Mouse (Mus musculus): ENCODE measurements around the gene Kpna7. TPM values are rescaled to one million over a fixed set of nuclear protein-coding genes. Genes with fewer than 3 reads are reported as not detected.
"Not testable (repeated sequence)": the region's sequence is repeated elsewhere in the genome, so short reads cannot be mapped to it uniquely, and the experiment has no call there.

Kpna7 gene
- polyA plus RNA-seq, 1 experiment from 2014 or later = not detected

- Histone ChIP-seq H3K4me2 (replicated peaks; ENCODE audit: low read depth, low read length) (no peak overlapping the region), H3K4me1 (ENCODE audit: insufficient read depth, low read depth, low read length) (no peaks in the 10 kb centered on the region), H3K27ac (ENCODE audit: low read length) (no peak overlapping the region), H3K9ac (replicated peaks; ENCODE audit: low read depth) (no peak overlapping the region), H3K36me3 (ENCODE audit: insufficient read depth, low read length) (peaks cover 52% of the 10 kb centered on the region), H3K27me3 (replicated peaks; ENCODE audit: insufficient read depth, low read length) (no peaks in the 10 kb centered on the region), H3K4me3 (ENCODE audit: low read depth, low read length) (no peak overlapping the region), H3K9me3 (ENCODE audit: low read length) (no peaks in the 10 kb centered on the region)
- no peak for DNase-seq (ENCODE audit: low spot score)
- no peak for TF ChIP-seq EP300 (IDR thresholded peaks at IDR 0.05)
- no peak for TF ChIP-seq CTCF (IDR thresholded peaks at IDR 0.05)
- WGBS = 69% methylated on average over 4 of the region's 4 CpGs
- ATAC-seq = no peak
Observed at GRCm38 (mm10) chr5:145096195-145096594, 12.4 kb upstream of the Kpna7 start.

DNA sequence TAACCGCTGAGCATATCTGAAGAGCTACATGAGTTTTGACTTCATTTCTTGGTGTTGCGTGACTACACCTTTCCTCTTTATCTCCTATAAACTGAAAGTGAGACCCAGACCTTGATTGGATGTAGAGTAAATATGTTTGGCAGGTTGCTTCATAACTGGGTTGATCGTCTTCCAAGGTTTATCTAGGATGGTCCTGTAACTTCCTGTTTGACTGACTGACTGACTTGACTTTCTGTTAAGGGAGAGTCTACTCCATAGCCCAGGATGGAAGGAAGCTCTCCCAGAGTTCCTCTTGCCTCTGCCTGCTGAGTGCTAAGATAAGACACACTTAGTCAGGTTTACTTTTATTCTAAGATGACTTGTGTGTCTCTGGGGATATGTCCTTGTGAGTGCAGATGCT lies 6.0 kb upstream of the Kpna7 start:
- ATAC-seq = no peak
- 65% methylated on average over 3 of the region's 3 CpGs for WGBS
- no peak for DNase-seq (ENCODE audit: low spot score)
- TF ChIP-seq CTCF (IDR thresholded peaks at IDR 0.05) = no peak
- Histone ChIP-seq H3K4me3 (ENCODE audit: low read depth, low read length) (no peak overlapping the region), H3K4me2 (replicated peaks; ENCODE audit: low read depth, low read length) (no peak overlapping the region), H3K4me1 (ENCODE audit: insufficient read depth, low read depth, low read length) (no peaks in the 10 kb centered on the region), H3K27me3 (replicated peaks; ENCODE audit: insufficient read depth, low read length) (no peaks in the 10 kb centered on the region), H3K36me3 (ENCODE audit: insufficient read depth, low read length) (peaks cover 9% of the 10 kb centered on the region; the same call in 1 of the 2 replicates), H3K27ac (ENCODE audit: low read length) (no peak overlapping the region), H3K9ac (replicated peaks; ENCODE audit: low read depth) (no peak overlapping the region), H3K9me3 (ENCODE audit: low read length) (no peaks in the 10 kb centered on the region)

DNA sequence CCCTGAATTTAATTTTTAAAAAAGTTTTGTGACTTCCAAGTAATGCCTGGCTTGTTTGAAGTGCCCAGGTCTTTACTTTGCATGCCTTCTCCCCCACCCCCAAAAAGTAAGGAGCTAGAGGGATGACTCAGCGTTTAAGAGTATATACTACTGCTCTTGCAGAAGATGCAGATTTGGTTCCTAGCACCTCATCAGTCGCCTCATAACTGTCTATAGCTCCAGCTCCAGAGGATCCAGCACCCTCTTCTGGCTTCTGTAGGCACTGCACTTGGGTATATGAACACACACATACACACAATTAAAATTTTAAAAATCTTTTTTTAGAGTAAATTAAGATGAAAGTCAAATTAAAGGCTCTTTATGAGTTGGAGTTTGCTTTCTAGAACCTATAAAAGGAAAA lies 4.4 kb upstream of the Kpna7 start:
- no peaks in the 10 kb centered on the region for H3K9me3 ChIP-seq (ENCODE audit: low read length)

GRCm38 (mm10) chr5:145084822-145085221 lies 992 bp upstream of the Kpna7 start:
- no peak for DNase-seq (ENCODE audit: low spot score)
- Histone ChIP-seq H3K4me2 (replicated peaks; ENCODE audit: low read depth, low read length) (peak overlapping the region; percentile 85), H3K4me1 (ENCODE audit: insufficient read depth, low read depth, low read length) (peaks cover 4% of the 10 kb centered on the region; the same call in 1 of the 2 replicates), H3K9ac (replicated peaks; ENCODE audit: low read depth) (peak overlapping the region; percentile 93), H3K36me3 (ENCODE audit: insufficient read depth, low read length) (no peaks in the 10 kb centered on the region), H3K4me3 (ENCODE audit: low read depth, low read length) (peak overlapping the region; percentile 89), H3K9me3 (ENCODE audit: low read length) (no peaks in the 10 kb centered on the region), H3K27me3 (replicated peaks; ENCODE audit: insufficient read depth, low read length) (no peaks in the 10 kb centered on the region), H3K27ac (ENCODE audit: low read length) (no peak overlapping the region)
- ATAC-seq = no peak
- no peak for TF ChIP-seq EP300 (IDR thresholded peaks at IDR 0.05)
- TF ChIP-seq CTCF (IDR thresholded peaks at IDR 0.05) = no peak
- 44% methylated on average over 2 of the region's 2 CpGs for WGBS

More for the DNA sequence above, 4.4 kb upstream of the Kpna7 start:
- no peak overlapping the region for H3K4me2 ChIP-seq (replicated peaks; ENCODE audit: low read depth, low read length)
- TF ChIP-seq CTCF (IDR thresholded peaks at IDR 0.05) (peak; percentile 28), EP300 (IDR thresholded peaks at IDR 0.05) (no peak)
- peaks cover 8% of the 10 kb centered on the region; the same call in 1 of the 2 replicates for H3K36me3 ChIP-seq (ENCODE audit: insufficient read depth, low read length)
- no peak overlapping the region for H3K4me3 ChIP-seq (ENCODE audit: low read depth, low read length)
- 93% methylated on average over 2 of the region's 2 CpGs for WGBS
- H3K4me1 ChIP-seq (ENCODE audit: insufficient read depth, low read depth, low read length) = peaks cover 4% of the 10 kb centered on the region; the same call in 1 of the 2 replicates
- H3K27me3 ChIP-seq (replicated peaks; ENCODE audit: insufficient read depth, low read length) = no peaks in the 10 kb centered on the region
- no peak overlapping the region for H3K9ac ChIP-seq (replicated peaks; ENCODE audit: low read depth)
- no peak for ATAC-seq
- DNase-seq (ENCODE audit: low spot score) = no peak
- no peak overlapping the region for H3K27ac ChIP-seq (ENCODE audit: low read length)

DNA sequence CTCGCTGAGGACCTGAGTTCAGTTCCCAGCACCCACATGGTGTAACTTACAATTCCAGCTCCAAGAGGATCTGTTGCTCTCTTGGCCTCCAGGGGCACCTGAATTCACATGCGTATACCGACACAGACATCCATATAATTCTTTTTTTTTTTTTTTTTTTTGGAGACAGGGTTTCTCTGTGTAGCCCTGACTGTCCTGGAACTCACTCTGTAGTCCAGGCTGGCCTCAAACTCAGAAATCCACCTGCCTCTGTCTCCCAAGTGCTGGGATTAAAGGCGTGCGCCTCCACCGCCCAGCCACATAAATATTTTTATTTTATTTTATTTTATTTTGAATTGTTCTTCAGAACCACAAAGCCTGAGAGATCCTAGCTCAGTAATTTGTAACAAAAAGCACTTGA lies 629 bp downstream of the Kpna7 start:
- not testable (repeated sequence) for H3K9me3 ChIP-seq (ENCODE audit: low read length); H3K36me3 ChIP-seq (ENCODE audit: insufficient read depth, low read length); H3K27me3 ChIP-seq (replicated peaks; ENCODE audit: insufficient read depth, low read length); H3K9ac ChIP-seq (replicated peaks; ENCODE audit: low read depth); H3K4me1 ChIP-seq (ENCODE audit: insufficient read depth, low read depth, low read length); ATAC-seq; DNase-seq (ENCODE audit: low spot score)
- peak overlapping the region; percentile 85 for H3K4me2 ChIP-seq (replicated peaks; ENCODE audit: low read depth, low read length)
- H3K4me3 ChIP-seq (ENCODE audit: low read depth, low read length) = peak overlapping the region; percentile 89; the same call in 1 of the 2 replicates
- WGBS = 55% methylated on average over 6 of the region's 6 CpGs
- peak overlapping the region; percentile 44; the same call in 1 of the 2 replicates for H3K27ac ChIP-seq (ENCODE audit: low read length)

DNA sequence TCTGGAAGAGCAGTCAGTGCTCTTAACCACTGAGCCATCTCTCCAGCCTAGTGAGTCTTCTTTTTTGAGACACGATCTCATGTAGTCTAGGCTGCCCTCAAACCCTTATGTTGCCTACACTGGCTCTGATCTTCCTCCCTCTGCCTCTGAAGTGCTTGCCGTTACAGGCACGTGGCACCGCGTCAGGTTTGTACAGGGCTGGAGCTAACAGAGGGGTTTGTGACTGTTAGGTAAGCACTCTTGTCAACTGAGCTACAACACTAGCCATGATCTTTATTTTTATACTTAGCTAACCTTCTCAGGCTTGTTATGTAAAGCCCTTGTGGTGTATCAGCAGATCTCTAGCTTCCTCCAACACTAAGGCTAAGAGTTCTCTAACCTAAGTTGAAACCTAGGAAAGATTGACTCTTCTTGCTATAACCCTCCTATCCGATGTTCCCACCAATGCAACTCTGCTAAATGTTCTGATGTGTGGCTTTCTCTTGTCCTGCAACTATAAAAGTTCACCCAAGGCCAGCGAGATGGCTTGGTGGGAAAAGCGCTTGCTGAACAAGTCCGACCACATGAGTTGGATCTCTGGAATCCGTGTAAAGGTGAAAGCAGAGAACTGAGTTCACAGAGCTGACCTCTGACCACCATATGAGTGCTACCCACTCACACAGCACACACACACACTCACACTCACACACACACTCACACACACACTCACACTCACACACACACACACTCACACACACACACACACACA lies 1.8 kb downstream of the Kpna7 start:
- Histone ChIP-seq H3K9me3 (ENCODE audit: low read length) (no peaks in the 10 kb centered on the region), H3K27ac (ENCODE audit: low read length) (peak overlapping the region; percentile 44; the same call in 1 of the 2 replicates), H3K36me3 (ENCODE audit: insufficient read depth, low read length) (no peaks in the 10 kb centered on the region), H3K27me3 (replicated peaks; ENCODE audit: insufficient read depth, low read length) (no peaks in the 10 kb centered on the region), H3K9ac (replicated peaks; ENCODE audit: low read depth) (no peak overlapping the region), H3K4me1 (ENCODE audit: insufficient read depth, low read depth, low read length) (peaks cover 4% of the 10 kb centered on the region; the same call in 1 of the 2 replicates), H3K4me3 (ENCODE audit: low read depth, low read length) (no peak overlapping the region), H3K4me2 (replicated peaks; ENCODE audit: low read depth, low read length) (no peak overlapping the region)
- 58% methylated on average over 10 of the region's 10 CpGs for WGBS
- ATAC-seq (peak; percentile 48), DNase-seq (ENCODE audit: low spot score) (peak; percentile 62)
- TF ChIP-seq EP300 (IDR thresholded peaks at IDR 0.05) (no peak), CTCF (IDR thresholded peaks at IDR 0.05) (no peak)

All from lung, postnatal 0 days (tissue).